Mouse (Mus musculus): Measurements from ENCODE around the gene Acbd3. TPM values are rescaled to one million over a fixed set of nuclear protein-coding genes. Genes with fewer than 3 reads are reported as not detected.

The Acbd3 gene
- 54.7 TPM for polyA plus RNA-seq (2017; shearing (Covaris generic))

DNA sequence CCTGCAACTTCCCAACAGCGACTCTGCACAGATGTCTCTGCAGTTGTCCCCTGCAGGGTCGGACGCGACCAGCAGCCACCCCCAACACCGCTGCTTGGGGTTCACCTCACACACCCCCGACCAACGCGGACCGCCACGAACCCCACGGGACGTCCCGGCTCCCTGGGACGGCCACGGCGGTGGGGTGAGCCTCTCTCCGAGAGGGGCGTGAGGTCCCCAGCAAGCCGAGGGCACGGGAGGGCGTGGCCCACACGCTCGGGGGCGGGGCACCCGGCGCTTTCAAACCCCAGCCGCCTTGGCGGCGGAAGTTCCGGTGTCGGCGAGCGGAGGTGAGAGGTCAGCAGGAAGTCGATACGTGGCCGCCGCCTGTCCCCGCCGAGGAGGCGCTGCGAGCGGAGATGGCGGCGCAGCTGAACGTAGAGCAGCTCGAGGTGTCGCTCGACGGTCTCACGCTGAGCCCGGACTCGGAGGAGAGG lies at the start of gene Acbd3:
TSS of gene Acbd3 (plus strand) at position 340 of the 476 bp plus-strand sequence.

GRCm38 (mm10) chr1:180696626-180697352 lies 29.1 kb upstream of the Acbd3 start, which contains the start of gene Mixl1:
Gene Mixl1, minus strand, starts transcription at chr1:180697034.

Other genes starting within 250 kb of the Acbd3 start
- gene Stum, start 242.5 kb upstream of the Acbd3 start, polyA plus RNA-seq (2017; shearing (Covaris generic)): not detected
- 44.7 TPM for gene Parp1, start 157.1 kb upstream of the Acbd3 start, polyA plus RNA-seq (2017; shearing (Covaris generic))
- 22.2 TPM for gene Lin9, start 84.9 kb upstream of the Acbd3 start, polyA plus RNA-seq (2017; shearing (Covaris generic))
- gene Mixl1, start 29.0 kb upstream of the Acbd3 start, polyA plus RNA-seq (2017; shearing (Covaris generic)): not detected
- 957 TPM for gene H3f3a, start 87.9 kb downstream of the Acbd3 start, polyA plus RNA-seq (2017; shearing (Covaris generic))
- 89.7 TPM for gene Sde2, start 125.1 kb downstream of the Acbd3 start, polyA plus RNA-seq (2017; shearing (Covaris generic))
- gene Lefty2, start 167.1 kb downstream of the Acbd3 start, polyA plus RNA-seq (2017; shearing (Covaris generic)): not detected
- gene Pycr2, start 178.2 kb downstream of the Acbd3 start, polyA plus RNA-seq (2017; shearing (Covaris generic)): 48.0 TPM
- not detected for gene Lefty1, start 209.0 kb downstream of the Acbd3 start, polyA plus RNA-seq (2017; shearing (Covaris generic))
- gene Tmem63a, start 216.3 kb downstream of the Acbd3 start, polyA plus RNA-seq (2017; shearing (Covaris generic)): 48.1 TPM

Measured in effector memory CD4-positive, alpha-beta T cell, adult 7 months (primary cell).